Mouse (Mus musculus) erythroblast, embryonic 14.5 days (primary cell): ENCODE results near the gene Tmem213. TPM values are rescaled to one million over a fixed set of nuclear protein-coding genes. Genes with fewer than 3 reads are reported as not detected.

ENCODE experiments used
- H3K27me3 ChIP-seq: 2 replicates; pipeline ENCODE4 v1.6.1; 2012; ENCODE audit warnings: inconsistent platforms; ENCODE audit not compliant: control insufficient read depth
- H3K36me3 ChIP-seq: 2 replicates; pipeline ENCODE4 v1.6.1; 2012; ENCODE audit warnings: mild to moderate bottlenecking, inconsistent platforms; ENCODE audit not compliant: control insufficient read depth
- H3K4me1 ChIP-seq: 2 replicates; pipeline ENCODE4 v1.6.1; 2012; ENCODE audit warnings: inconsistent platforms; ENCODE audit not compliant: control insufficient read depth
- H3K4me3 ChIP-seq: replicated peaks from 2 replicates; pipeline ENCODE3; 2012; ENCODE audit warnings: moderate library complexity, mild to moderate bottlenecking, inconsistent platforms
- H3K9me3 ChIP-seq: 2 replicates; pipeline ENCODE4 v1.6.1; 2012; ENCODE audit warnings: low read length, inconsistent platforms, mixed read lengths; ENCODE audit not compliant: control insufficient read depth
- GATA1 ChIP-seq: IDR thresholded peaks from 2 replicates; pipeline ENCODE4 v1.6.1; 2012; ENCODE audit warnings: low read length, inconsistent platforms, mixed read lengths
- TAL1 ChIP-seq: IDR thresholded peaks from 3 replicates; pipeline ENCODE4 v1.6.1; 2012; ENCODE audit warnings: low read length, inconsistent platforms, mixed read lengths
- polyA plus RNA-seq: library from polyadenylated mRNA; stranded (reverse); fragments of >175 nt; gene quantifications from 2 replicates; pipeline ENCODE4 v1.2.3, GENCODE M21; 2012

Gene Tmem213
- polyA plus RNA-seq, 1 experiment: not detected

DNA sequence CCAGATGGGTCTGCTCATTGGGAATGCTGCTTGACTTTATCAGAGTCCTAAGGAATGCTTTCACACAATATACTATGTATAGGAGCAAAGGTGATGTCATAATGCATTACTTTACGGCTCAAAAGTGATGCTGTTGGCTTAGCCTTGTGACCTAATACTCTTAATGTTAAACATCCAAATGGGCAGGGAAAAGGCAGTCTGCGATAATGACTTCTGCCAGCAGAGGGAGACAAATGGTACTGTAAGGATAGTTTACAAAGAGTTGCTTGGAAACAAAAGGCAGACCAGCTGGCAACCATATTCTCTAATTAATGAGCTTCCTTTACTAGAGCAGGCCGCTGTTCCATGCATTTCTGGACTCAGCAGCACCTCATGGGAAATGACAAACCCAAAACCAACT, 51.0 kb downstream of the Tmem213 start:
- Histone ChIP-seq H3K4me3 (no peak overlapping the region), H3K36me3 (no peaks in the 10 kb centered on the region)
- TF ChIP-seq TAL1 (no peak), GATA1 (no peak)

DNA sequence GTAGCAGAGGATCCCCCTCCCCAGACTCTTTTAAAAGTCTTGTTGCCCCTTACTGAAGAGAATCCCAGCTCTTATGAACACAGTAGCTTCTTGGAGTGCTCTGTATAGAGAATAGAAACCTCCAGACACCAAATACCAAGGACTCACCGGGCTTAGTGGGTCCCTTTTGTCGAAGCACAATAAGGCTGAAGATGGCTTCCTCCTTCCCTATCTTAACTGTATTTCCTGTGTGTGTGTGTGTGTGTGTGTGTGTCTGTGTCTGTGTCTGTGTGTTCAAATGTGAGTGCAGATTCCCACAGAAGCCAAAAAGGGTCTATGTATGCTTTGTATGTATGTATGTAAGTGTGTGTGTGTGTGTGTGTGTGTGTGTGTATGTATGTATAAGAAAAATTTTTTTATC, 51.5 kb downstream of the Tmem213 start:
- Histone ChIP-seq H3K27me3 (no peaks in the 10 kb centered on the region), H3K9me3 (no peaks in the 10 kb centered on the region), H3K36me3 (no peaks in the 10 kb centered on the region), H3K4me1 (no peaks in the 10 kb centered on the region), H3K4me3 (no peak overlapping the region)
- TF ChIP-seq GATA1: no peak
- TF ChIP-seq TAL1: no peak

More for the DNA sequence above, 51.0 kb downstream of the Tmem213 start:
- H3K27me3 ChIP-seq: no peaks in the 10 kb centered on the region
- H3K9me3 ChIP-seq: no peaks in the 10 kb centered on the region
- H3K4me1 ChIP-seq: no peaks in the 10 kb centered on the region

DNA sequence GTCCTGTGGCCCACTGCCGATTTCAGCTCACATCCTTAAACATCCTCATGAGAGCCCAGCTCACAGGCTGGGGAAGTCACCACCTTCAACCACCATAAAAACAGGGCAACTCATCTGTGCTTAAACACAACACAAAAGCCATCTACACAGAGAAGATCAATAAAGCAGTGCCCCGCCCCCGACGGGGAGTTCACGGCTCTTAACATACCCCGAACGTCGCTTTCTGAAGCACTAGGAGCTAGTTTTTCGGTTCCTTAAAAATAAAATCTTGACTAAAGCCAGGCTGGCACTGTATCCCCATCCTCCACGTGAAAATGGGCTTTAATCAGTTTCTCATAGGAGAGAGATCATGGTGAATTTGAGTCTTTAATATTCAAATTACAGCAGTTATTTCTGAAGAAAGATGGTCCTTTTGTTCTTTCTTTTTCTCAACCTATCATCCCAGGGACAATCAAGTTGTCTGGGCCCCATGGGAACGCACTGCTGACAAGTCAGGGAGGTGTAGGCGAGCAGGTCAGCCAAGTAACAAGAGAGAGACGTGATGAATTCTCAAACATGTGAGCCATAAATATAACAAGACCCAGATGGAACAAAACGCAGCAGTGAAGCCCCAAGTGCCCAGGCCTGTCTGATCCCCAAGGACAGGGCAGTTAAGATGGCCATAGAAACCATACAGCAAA, 53.9 kb downstream of the Tmem213 start:
- Histone ChIP-seq H3K9me3 (no peaks in the 10 kb centered on the region), H3K4me3 (no peak overlapping the region), H3K36me3 (no peaks in the 10 kb centered on the region), H3K27me3 (no peaks in the 10 kb centered on the region), H3K4me1 (no peaks in the 10 kb centered on the region)
- TF ChIP-seq TAL1 (no peak), GATA1 (no peak)

GRCm38 (mm10) chr6:38164705-38165104, 55.6 kb downstream of the Tmem213 start:
- TF ChIP-seq GATA1: no peak
- no peak for TF ChIP-seq TAL1
- no peaks in the 10 kb centered on the region for H3K27me3 ChIP-seq
- no peaks in the 10 kb centered on the region for H3K36me3 ChIP-seq
- no peak overlapping the region for H3K4me3 ChIP-seq
- no peaks in the 10 kb centered on the region for H3K9me3 ChIP-seq
- H3K4me1 ChIP-seq: no peaks in the 10 kb centered on the region

DNA sequence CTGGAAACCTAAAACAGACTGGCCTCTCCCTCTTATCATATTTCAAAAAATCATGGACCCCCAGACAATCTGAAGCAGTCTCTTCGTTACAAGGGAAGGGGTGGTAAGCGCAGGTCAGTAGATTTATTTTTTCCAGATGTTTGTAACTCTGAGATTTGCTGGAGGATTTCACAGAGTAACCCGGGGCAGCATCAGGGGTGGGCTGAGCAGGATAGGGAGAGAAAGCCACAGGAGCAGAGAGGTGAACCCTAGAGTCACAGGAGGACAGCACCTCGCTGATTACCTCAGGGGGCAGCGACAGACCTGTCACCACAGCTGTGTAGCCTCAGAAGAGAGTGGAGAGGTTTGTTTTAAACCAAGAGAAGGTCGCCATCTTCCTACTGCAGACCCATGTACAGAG, 56.3 kb downstream of the Tmem213 start:
- H3K4me3 ChIP-seq: no peak overlapping the region
- H3K36me3 ChIP-seq: no peaks in the 10 kb centered on the region
- H3K27me3 ChIP-seq: no peaks in the 10 kb centered on the region
- no peaks in the 10 kb centered on the region for H3K4me1 ChIP-seq
- no peaks in the 10 kb centered on the region for H3K9me3 ChIP-seq
- TF ChIP-seq GATA1 (no peak), TAL1 (no peak)

Other genes with a start within 250 kb of the Tmem213 start
- gene Trim24, start 238.4 kb upstream of the Tmem213 start, polyA plus RNA-seq: 0.55 and 0.66 TPM in 2 replicates
- not detected in 2 replicates for gene Svopl, start 62.3 kb upstream of the Tmem213 start, polyA plus RNA-seq
- not detected in 2 replicates for gene Atp6v0a4, start 15.3 kb downstream of the Tmem213 start, polyA plus RNA-seq
- gene D630045J12Rik, start 144.8 kb downstream of the Tmem213 start, polyA plus RNA-seq: under 0.01 TPM in 2 replicates
- 0.07 and 0.11 TPM in 2 replicates for gene Zc3hav1l, start 190.0 kb downstream of the Tmem213 start, polyA plus RNA-seq
- gene Zc3hav1, start 245.3 kb downstream of the Tmem213 start, polyA plus RNA-seq: 2.4 and 3.3 TPM in 2 replicates